Comparison of ENCODE assay signal across 27 mouse cellular contexts in genomic region chr2:33252751-33253150, GRCm38 (mm10). TPM values are rescaled to one million over a fixed set of nuclear protein-coding genes. Genes with fewer than 3 reads are reported as not detected.
DNase-seq lines count a peak whose midpoint lies in the region; ATAC-seq and TF ChIP-seq lines count a peak whose summit lies in the region.
"Had no signal": no experiment of that assay in that cellular context is flagged by ENCODE, and none has a peak within 500 bp of the region (broad histone marks: within the 10 kb centered on the region; RNA-seq: fewer than 3 reads in every experiment).

No protein-coding gene starts in this region.

- no peak for TF ChIP-seq CTCF in heart, adult 2 months (IDR thresholded peaks at IDR 0.05)
- no peak for TF ChIP-seq CTCF in layer of hippocampus, adult 2 months (conservative IDR thresholded peaks at IDR 0.05)

- no peak overlapping the region for H3K4me2 ChIP-seq in heart, embryonic 12.5 days
- H3K4me2 ChIP-seq in heart, embryonic 15.5 days: no peak overlapping the region
- H3K4me2 ChIP-seq: forebrain, embryonic 13.5 days; hindbrain, embryonic 13.5 days; intestine, embryonic 15.5 days; kidney, embryonic 15.5 days had no signal

- TF ChIP-seq EP300 in heart, adult 2 months (IDR thresholded peaks at IDR 0.05; ENCODE audit: insufficient read depth, low read depth, low read length): no peak

- peaks cover 2% of the 10 kb centered on the region for H3K36me3 ChIP-seq in heart, adult 2 months (ENCODE audit: control insufficient read depth, insufficient read depth, low read length)
- H3K36me3 ChIP-seq in heart, embryonic 12.5 days: 0 out of 2 replicates have a peak, but pooled peaks cover 2% of the 10 kb centered on the region
- H3K36me3 ChIP-seq in heart, embryonic 15.5 days: no peaks in the 10 kb centered on the region
- H3K36me3 ChIP-seq: intestine, embryonic 15.5 days; kidney, embryonic 15.5 days had no signal

- peaks cover 20% of the 10 kb centered on the region for H3K4me1 ChIP-seq in heart, adult 2 months (ENCODE audit: control insufficient read depth, insufficient read depth, low read length)
- H3K4me1 ChIP-seq in heart, embryonic 12.5 days (replicated peaks): peaks cover 85% of the 10 kb centered on the region
- peaks cover 80% of the 10 kb centered on the region for H3K4me1 ChIP-seq in heart, embryonic 15.5 days (replicated peaks)

- H3K4me3 ChIP-seq in heart, adult 2 months: no peak overlapping the region
- no peak overlapping the region for H3K4me3 ChIP-seq in heart, embryonic 12.5 days
- no peak overlapping the region for H3K4me3 ChIP-seq in heart, embryonic 15.5 days
- no peak overlapping the region for H3K4me3 ChIP-seq in layer of hippocampus, adult 2 months
- H3K4me3 ChIP-seq: forebrain, embryonic 10.5 days; forebrain, embryonic 13.5 days; hindbrain, embryonic 10.5 days; hindbrain, embryonic 13.5 days; intestine, embryonic 15.5 days; kidney, embryonic 15.5 days had no signal

- no peak for TF ChIP-seq POLR2A in heart, adult 2 months (IDR thresholded peaks at IDR 0.05; ENCODE audit: insufficient read depth, low read depth, low read length)

- 76% methylated on average over 6 of the region's 6 CpGs for WGBS in heart, adult 2 months
- WGBS in heart, embryonic 12.5 days: 86% methylated on average over 6 of the region's 6 CpGs
- 82% methylated on average over 6 of the region's 6 CpGs for WGBS in heart, embryonic 15.5 days

- DNase-seq in heart, adult 2 months: no peak
- no peak for DNase-seq in heart, adult 18-20 months
- DNase-seq in heart, postnatal 14 days: no peak
- DNase-seq in heart, postnatal 4 days: no peak
- no peak for DNase-seq in layer of hippocampus, adult 2 months (ENCODE audit: low spot score in 2 of 2)
- DNase-seq in layer of hippocampus, postnatal 25 days (ENCODE audit: extremely low spot score in 1 of 2, low spot score in 1 of 2): no peak
- DNase-seq: adrenal gland, postnatal 10 days; adrenal gland, postnatal 36 days; B cell, adult 2 months; cerebellum, adult 18-20 months; cerebellum, adult 9-10 months; cerebellum, postnatal 14 days; kidney, adult 11 months; kidney, adult 8-10 months had no signal

- H3K27me3 ChIP-seq in heart, adult 2 months (ENCODE audit: control insufficient read depth, insufficient read depth, low read length): no peaks in the 10 kb centered on the region
- no peaks in the 10 kb centered on the region for H3K27me3 ChIP-seq in heart, embryonic 12.5 days (replicated peaks)
- no peaks in the 10 kb centered on the region for H3K27me3 ChIP-seq in heart, embryonic 15.5 days
- H3K27me3 ChIP-seq: CH12.LX; forebrain, embryonic 13.5 days; hindbrain, embryonic 13.5 days; intestine, embryonic 15.5 days; kidney, embryonic 15.5 days; Patski had no signal

- no peaks in the 10 kb centered on the region for H3K79me2 ChIP-seq in heart, adult 2 months (replicated peaks; ENCODE audit: control insufficient read depth, insufficient read depth, low read length)

- peak overlapping the region; percentile 26 for H3K27ac ChIP-seq in heart, adult 2 months
- peak overlapping the region; percentile 86 for H3K27ac ChIP-seq in heart, embryonic 12.5 days (ENCODE audit: poor library complexity, severe bottlenecking)
- H3K27ac ChIP-seq in heart, embryonic 15.5 days: peak overlapping the region; percentile 85
- peak overlapping the region; percentile 20; the same call in 1 of the 2 replicates for H3K27ac ChIP-seq in layer of hippocampus, adult 2 months
- H3K27ac ChIP-seq: forebrain, embryonic 10.5 days; hindbrain, embryonic 10.5 days; hindbrain, embryonic 13.5 days; intestine, embryonic 15.5 days; kidney, embryonic 15.5 days had no signal

- no peak for ATAC-seq in heart, embryonic 12.5 days (ENCODE audit: insufficient number of reproducible peaks, low FRiP score)
- no peak for ATAC-seq in heart, embryonic 15.5 days (replicated peaks; ENCODE audit: insufficient number of reproducible peaks, insufficient read depth, low FRiP score, low read depth)
- ATAC-seq: forebrain, embryonic 13.5 days; forebrain, embryonic 16.5 days; hindbrain, embryonic 16.5 days; intestine, embryonic 15.5 days; Patski had no signal

- no peak overlapping the region for H3K9ac ChIP-seq in heart, adult 2 months (ENCODE audit: low read depth, low read length)
- no peak overlapping the region for H3K9ac ChIP-seq in heart, embryonic 12.5 days
- no peak overlapping the region for H3K9ac ChIP-seq in heart, embryonic 15.5 days
- H3K9ac ChIP-seq: forebrain, embryonic 13.5 days; hindbrain, embryonic 13.5 days; intestine, embryonic 15.5 days; kidney, embryonic 15.5 days had no signal

- intact Hi-C loops in heart, adult 2 months (cut with DNase I): no loop called here
- intact Hi-C loops in heart, postnatal 14 days (cut with DNase I): loop anchor here (2.0 kb wide), 1 partner anchor 16 kb away; no protein-coding TSS in a partner anchor

- H3K9me3 ChIP-seq in heart, embryonic 12.5 days (replicated peaks): no peaks in the 10 kb centered on the region
- no peaks in the 10 kb centered on the region for H3K9me3 ChIP-seq in heart, embryonic 15.5 days (replicated peaks)
- H3K9me3 ChIP-seq: forebrain, embryonic 10.5 days; forebrain, embryonic 13.5 days; G1E; hindbrain, embryonic 10.5 days; hindbrain, embryonic 13.5 days; intestine, embryonic 15.5 days; kidney, embryonic 15.5 days had no signal

RNA-seq across cellular contexts. Expression of gene Angptl2, which starts 36.9 kb away (rescaled TPM):
- 10 to 100 TPM; 45.3 to 46.2 TPM for total RNA-seq in heart, adult 2 months (2021)
- 91.4 and 128 TPM in 2 replicates for polyA plus RNA-seq in heart, adult 2 months (2012; rRNA removed)
- 10 to 100 TPM; 38.7 to 43.8 TPM for total RNA-seq in heart, adult 18-20 months (2021)
- polyA plus RNA-seq in heart, embryonic 12.5 days (2016; fragmentation: Nextera tagmentation; extraction: Ambion mirVana): 54.6 and 54.7 TPM in 2 replicates
- total RNA-seq in heart, postnatal 14 days (2021): 10 to 100 TPM; 83.2 to 85.0 TPM
- polyA plus RNA-seq in heart, embryonic 15.5 days (2015; fragmentation: Nextera tagmentation; extraction: Ambion mirVana): 59.1 and 77.0 TPM in 2 replicates
- total RNA-seq in heart, postnatal 4 days (2021): 100 to 1,000 TPM; 108 to 126 TPM
- 1 to 10 TPM in 1 of 2 experiments, under 1 TPM in 1; 0.81 to 2.2 TPM for total RNA-seq in layer of hippocampus, adult 2 months (2021)
- total RNA-seq in layer of hippocampus, postnatal 25 days (2021): 1 to 10 TPM; 1.3 to 1.8 TPM
- polyA plus RNA-seq: G1E had no signal

Comparison
In these comparisons a context has a peak if more than half of its experiments do, and no peak if none do; other contexts are left out.
1. H3K27ac ChIP-seq: peak in every context shown above with its lines; median percentile 86 in heart, embryonic 12.5 days; 85 in heart, embryonic 15.5 days; 26 in heart, adult 2 months; 20 in layer of hippocampus, adult 2 months.
2. RNA of gene Angptl2, which starts 36.9 kb away (total RNA-seq): 108 to 126 TPM in heart, postnatal 4 days, 83.2 to 85.0 TPM in heart, postnatal 14 days, 45.3 to 46.2 TPM in heart, adult 2 months and 38.7 to 43.8 TPM in heart, adult 18-20 months; 0.81 to 2.2 TPM in layer of hippocampus, adult 2 months and 1.3 to 1.8 TPM in layer of hippocampus, postnatal 25 days; every median in the first group is over 10 times any median in the second.